Mouse (Mus musculus): ENCODE results near the gene Igfals.

The Igfals gene

GRCm38 (mm10) chr17:24851381-24852125, 14.2 kb upstream of the Igfals start:
- TF ChIP-seq GATA4 (IDR thresholded peaks at IDR 0.05; ENCODE audit: insufficient replicate concordance, low read length) = no peak

- TF ChIP-seq GATA4 (IDR thresholded peaks at IDR 0.05; ENCODE audit: insufficient replicate concordance, low read length) = no peak
These were observed 9.8 kb upstream of the Igfals start for GRCm38 (mm10) chr17:24855838-24856464.

DNA sequence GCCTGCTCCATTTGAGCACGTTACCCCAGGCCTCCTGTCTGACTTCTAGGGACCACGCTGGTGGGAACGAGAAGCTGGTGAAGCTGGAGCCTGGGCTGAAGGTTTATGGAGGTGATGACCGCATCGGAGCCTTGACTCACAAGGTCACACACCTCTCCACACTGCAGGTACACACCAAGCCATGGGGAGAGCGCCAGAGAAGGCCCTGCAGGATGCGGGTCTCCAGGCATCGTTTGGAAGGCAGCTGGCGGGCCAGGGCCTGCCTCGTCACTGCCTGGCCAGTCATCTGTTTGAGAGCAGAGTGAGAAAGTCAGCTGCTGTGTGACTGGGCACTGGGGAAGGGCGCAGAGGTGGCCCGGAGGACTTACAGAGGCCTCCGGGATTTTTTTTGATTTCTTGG, 9.2 kb upstream of the Igfals start:
- TF ChIP-seq GATA4 (IDR thresholded peaks at IDR 0.05; ENCODE audit: insufficient replicate concordance, low read length) = no peak

- TF ChIP-seq GATA4 (IDR thresholded peaks at IDR 0.05; ENCODE audit: insufficient replicate concordance, low read length) = no peak
These were observed 7.8 kb upstream of the Igfals start for GRCm38 (mm10) chr17:24857831-24858470.

DNA sequence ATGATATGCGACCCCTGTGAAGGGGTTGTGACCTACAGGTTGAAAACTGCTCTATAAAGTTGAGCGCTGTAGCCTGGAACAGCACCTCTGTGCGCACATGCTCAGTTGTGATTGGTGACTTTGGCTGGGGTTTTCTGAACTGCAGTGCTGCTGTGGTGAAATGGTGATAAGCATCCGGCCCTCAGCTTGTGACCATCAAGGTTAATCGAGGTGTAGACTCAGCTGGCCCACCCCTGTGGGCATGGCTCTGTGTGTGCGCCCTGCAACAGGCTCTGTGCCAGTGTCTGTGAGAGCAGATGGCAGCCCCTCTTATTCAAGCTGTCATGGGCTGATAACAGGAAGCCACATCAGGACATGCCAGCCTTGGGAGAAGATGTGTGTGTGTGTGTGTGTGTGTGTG, 6.8 kb upstream of the Igfals start:
- TF ChIP-seq GATA4 (IDR thresholded peaks at IDR 0.05; ENCODE audit: insufficient replicate concordance, low read length) = no peak

DNA sequence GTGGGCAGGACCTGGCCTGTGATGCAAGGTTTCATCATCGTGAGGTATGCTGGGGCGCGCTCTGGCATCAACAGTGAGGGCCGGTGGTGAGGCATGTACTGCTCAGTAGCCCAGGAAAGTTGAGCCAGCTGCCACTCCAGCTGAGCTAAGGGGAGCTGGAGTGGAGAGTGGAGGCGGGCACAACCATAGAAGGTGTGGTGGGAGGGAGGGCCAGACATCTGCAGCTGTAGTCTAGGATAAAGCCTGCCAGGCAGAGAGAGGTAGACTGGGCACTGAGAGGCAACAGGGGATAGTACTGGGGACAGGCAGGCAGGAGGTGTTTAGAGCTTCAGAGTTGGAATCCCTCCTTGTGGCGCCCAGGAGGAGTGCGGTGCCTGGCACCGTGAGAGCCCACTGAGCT, 5.7 kb upstream of the Igfals start:
- no peak for TF ChIP-seq GATA4 (IDR thresholded peaks at IDR 0.05; ENCODE audit: insufficient replicate concordance, low read length)

GRCm38 (mm10) chr17:24861785-24862184, 4.0 kb upstream of the Igfals start:
- no peak for TF ChIP-seq GATA4 (IDR thresholded peaks at IDR 0.05; ENCODE audit: insufficient replicate concordance, low read length)

DNA sequence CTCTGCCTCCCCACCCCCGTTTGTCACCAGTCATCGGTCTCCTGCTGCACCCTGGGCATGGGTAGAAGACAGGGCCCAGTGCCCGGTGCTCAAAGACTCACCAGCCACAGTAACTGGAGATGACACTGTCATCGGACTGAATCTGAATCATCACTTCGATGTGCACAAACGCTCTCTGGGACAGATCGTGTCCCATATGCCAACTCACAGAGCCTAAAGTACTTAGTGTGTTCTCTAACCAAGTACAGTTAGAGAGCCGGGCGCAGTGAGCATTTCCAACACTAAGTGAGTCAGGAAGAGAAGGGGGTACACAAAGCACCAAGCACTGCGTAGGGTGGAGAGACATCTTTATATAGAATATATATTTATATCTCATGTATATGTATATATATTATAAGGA, 2.1 kb downstream of the Igfals start:
- no peak for TF ChIP-seq GATA4 (IDR thresholded peaks at IDR 0.05; ENCODE audit: insufficient replicate concordance, low read length)

GRCm38 (mm10) chr17:24873695-24874404, 8.1 kb downstream of the Igfals start:
- no peak for TF ChIP-seq GATA4 (IDR thresholded peaks at IDR 0.05; ENCODE audit: insufficient replicate concordance, low read length)

- no peak for TF ChIP-seq GATA4 (IDR thresholded peaks at IDR 0.05; ENCODE audit: insufficient replicate concordance, low read length)
These were observed 8.6 kb downstream of the Igfals start for GRCm38 (mm10) chr17:24874405-24874745.

- no peak for TF ChIP-seq GATA4 (IDR thresholded peaks at IDR 0.05; ENCODE audit: insufficient replicate concordance, low read length)
These were observed 9.2 kb downstream of the Igfals start for GRCm38 (mm10) chr17:24874989-24875388.

DNA sequence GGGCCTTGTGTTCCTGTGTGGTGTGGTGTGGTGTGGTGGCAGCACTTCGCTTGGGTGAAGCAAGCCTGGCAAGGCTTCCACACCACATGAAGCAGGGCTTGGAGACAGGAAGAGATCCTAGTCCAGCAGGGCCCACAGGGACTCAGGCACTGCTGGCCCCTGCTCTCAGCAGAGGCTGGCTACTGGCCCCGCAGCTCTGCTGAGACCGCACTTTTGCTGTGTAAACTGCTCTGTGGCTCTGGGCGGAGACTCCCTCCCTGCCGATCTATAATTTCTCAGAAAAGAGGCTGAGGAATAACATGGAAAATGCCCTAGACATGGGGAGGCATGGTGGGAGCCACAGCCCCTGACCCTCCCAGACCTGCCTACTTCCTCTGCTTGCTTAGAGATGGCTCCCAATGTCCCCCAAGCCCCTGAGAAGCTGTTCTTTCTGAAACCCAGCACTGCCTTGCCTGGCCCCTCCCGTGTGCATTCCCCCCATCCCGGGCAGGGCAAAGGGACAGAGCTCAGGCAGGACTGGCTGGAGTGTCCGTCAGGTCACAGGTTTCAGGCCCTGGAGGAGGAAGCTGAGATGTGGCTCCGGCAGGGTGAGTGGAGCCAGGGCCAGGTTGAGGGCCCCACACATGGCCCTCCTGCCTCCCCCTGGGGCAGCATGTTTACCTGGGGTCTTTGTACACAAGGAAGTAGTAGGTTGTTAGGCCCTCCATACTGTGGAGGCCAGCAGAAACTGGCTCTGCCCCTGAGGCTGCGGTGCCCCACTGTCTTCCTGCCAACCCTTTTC, 11.7 kb downstream of the Igfals start:
- TF ChIP-seq GATA4 (IDR thresholded peaks at IDR 0.05; ENCODE audit: insufficient replicate concordance, low read length) = no peak

DNA sequence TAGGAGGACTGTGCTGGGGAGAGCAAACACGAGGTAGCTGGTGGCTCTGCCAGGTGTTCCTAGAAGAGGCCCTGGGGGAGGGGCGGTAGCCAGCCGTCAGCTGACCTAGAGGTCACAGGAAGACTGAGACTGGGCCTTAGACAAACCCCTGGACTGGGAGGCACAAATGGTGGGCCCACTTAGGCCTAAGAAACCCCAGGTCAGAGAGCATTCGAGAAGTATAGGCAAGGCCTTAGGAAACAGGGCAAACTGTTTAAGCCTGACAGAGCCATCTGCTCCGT, 12.3 kb downstream of the Igfals start:
- no peak for TF ChIP-seq GATA4 (IDR thresholded peaks at IDR 0.05; ENCODE audit: insufficient replicate concordance, low read length)

DNA sequence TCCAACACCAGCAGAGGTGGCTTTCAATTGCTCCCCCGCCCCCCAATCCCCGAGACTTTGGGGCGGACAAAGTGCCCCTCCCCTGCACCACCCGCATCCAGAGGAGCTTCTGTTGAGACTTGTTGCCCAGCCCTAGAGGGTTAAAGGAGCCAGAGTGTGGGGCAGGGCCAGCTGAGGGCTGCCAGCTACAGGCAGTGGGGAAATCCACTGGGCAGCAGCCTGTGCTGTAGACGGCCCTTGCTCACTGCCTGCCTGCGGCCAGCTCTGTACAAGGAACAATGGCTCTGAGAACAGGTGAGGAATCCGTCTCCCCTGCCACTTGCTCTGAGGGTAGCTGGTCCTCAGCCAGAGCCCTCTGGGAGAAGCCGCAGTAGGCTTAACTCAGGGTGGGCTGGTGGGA, 12.7 kb downstream of the Igfals start:
- no peak for TF ChIP-seq GATA4 (IDR thresholded peaks at IDR 0.05; ENCODE audit: insufficient replicate concordance, low read length)

DNA sequence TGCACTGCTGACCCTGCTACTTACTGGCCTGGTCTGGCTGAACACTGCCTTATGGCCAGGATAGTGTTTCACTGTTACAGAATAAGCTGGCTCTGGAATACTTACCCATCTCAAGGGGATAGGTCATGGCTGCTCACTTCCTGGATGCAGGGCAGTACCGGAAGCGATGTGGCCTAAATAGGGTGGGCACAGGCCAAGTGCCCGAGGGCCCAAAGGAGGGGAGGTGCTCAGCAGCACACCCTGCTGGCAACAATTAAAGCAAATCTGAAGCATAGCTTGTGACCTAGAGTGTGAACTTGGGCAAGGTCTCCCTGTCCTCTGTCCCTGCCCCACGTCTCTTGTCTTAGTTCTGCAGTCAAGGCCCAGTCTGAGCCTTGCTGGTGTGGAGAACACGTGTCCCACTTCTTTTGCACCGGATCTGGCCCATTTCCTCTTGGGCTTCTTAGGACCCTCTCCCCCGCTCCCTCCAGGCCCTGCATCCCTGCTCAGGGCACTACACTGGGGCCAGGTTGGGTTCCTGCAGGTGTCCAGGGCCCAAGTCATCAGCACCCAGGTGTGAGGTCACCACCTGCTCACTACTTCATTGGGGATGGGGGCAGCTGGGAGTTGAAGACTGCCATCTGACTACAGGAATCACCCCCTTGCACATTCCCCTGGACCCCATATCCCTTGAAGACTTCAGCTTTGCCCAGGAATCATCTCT, 16.1 kb downstream of the Igfals start:
- TF ChIP-seq GATA4 (IDR thresholded peaks at IDR 0.05; ENCODE audit: insufficient replicate concordance, low read length) = no peak
